Mouse (Mus musculus): Measurements from ENCODE around the gene Kcnh2. TPM values are rescaled to one million over a fixed set of nuclear protein-coding genes. Genes with fewer than 3 reads are reported as not detected.
"Not testable (repeated sequence)": the region's sequence is repeated elsewhere in the genome, so short reads cannot be mapped to it uniquely, and the experiment has no call there.

Gene Kcnh2
- polyA plus RNA-seq (2016; fragmentation: Nextera tagmentation; extraction: Ambion mirVana), result 14.6 and 17.4 TPM in 2 replicates

DNA sequence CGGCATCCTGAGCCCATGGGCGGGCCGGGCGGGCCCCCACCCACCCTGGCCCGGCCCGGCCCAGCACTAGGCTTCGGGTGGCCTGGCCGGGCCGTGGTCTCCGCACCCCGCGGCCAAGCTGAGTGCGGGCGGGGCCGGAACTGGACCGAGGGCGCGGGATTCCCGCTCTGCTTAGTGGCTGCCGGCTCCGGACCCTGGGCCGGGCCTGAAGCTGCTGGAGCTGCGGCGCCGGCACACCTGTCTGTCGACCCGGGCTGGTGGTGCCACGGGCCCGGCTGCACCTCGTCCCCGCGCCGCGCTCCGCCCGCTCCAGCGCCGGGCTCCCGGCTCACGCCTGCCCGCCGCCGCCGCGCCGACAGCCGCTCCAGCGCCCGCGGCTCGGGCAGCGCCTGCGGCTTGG, at the start of gene Kcnh2:
Kcnh2 (minus strand) TSS at position 327 of the 400 bp plus-strand sequence.
- peaks cover 28% of the 10 kb centered on the region for H3K27me3 ChIP-seq
- no peaks in the 10 kb centered on the region for H3K36me3 ChIP-seq
- peak within 1 kb of the TSS; percentile 98 for H3K4me2 ChIP-seq (replicated peaks)
- H3K9me3 ChIP-seq (replicated peaks), result no peaks in the 10 kb centered on the region
- peak; percentile 46 for ATAC-seq (ENCODE audit: low FRiP score)
- under 1% methylated on average over 51 of the region's 53 CpGs for WGBS
- H3K4me3 ChIP-seq, result peak within 1 kb of the TSS; percentile 53
- H3K9ac ChIP-seq, result peak within 1 kb of the TSS; percentile 79
- peak within 1 kb of the TSS; percentile 98 for H3K27ac ChIP-seq
- peaks cover 66% of the 10 kb centered on the region for H3K4me1 ChIP-seq

DNA sequence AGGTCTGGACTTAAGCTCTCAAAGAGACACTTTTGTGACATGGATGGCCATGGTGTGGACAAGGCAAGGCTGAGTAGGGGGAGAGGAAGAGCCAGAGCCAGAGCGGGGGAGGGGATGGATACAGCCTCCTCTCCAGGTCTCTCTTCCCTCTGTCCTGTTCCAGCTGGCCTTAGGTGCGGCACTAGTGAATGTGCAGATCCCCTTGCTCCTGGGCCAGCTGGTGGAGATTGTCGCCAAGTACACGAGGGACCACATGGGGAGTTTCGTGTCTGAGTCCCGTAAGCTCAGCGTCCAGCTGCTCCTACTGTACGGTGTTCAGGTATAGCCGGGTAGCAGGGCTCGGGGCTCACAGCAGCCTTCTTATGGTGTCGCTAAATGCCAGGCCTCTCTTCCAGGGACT, 49.0 kb upstream of the Kcnh2 start:
- H3K9ac ChIP-seq, result no peak overlapping the region
- no peak overlapping the region for H3K27ac ChIP-seq
- H3K4me2 ChIP-seq (replicated peaks), result no peak overlapping the region
- 87% methylated on average over 11 of the region's 11 CpGs for WGBS
- ATAC-seq (ENCODE audit: low FRiP score), result no peak
- peaks cover 42% of the 10 kb centered on the region for H3K36me3 ChIP-seq
- H3K9me3 ChIP-seq (replicated peaks), result no peaks in the 10 kb centered on the region
- no peaks in the 10 kb centered on the region for H3K27me3 ChIP-seq
- H3K4me1 ChIP-seq, result no peaks in the 10 kb centered on the region
- H3K4me3 ChIP-seq, result no peak overlapping the region

DNA sequence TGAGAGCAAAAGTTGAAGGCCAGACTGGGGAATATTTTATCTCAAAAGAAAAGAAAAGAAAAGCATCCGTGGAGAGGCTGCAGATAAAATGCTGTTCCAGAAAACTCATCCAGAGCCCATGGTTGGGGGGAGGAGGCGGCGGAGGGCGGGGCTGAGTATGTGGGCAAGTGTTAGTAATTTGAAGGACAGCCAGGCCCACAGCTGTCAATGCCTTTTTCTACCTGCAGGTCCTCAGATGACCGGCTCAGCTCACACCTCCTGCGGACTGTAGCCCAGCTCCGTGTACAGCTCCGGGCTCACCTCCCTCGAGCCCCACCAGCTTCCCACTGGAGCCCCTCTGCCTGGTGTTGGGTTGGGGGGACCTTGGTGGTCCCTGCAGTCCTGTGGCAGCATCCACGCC, 48.3 kb upstream of the Kcnh2 start:
- no peak for ATAC-seq (ENCODE audit: low FRiP score)
- no peak overlapping the region for H3K4me2 ChIP-seq (replicated peaks)
- no peak overlapping the region for H3K27ac ChIP-seq
- no peak overlapping the region for H3K4me3 ChIP-seq
- H3K9ac ChIP-seq, result no peak overlapping the region
- H3K9me3 ChIP-seq (replicated peaks), result no peaks in the 10 kb centered on the region
- H3K4me1 ChIP-seq, result no peaks in the 10 kb centered on the region
- H3K27me3 ChIP-seq, result no peaks in the 10 kb centered on the region
- peaks cover 41% of the 10 kb centered on the region for H3K36me3 ChIP-seq
- 90% methylated on average over 10 of the region's 10 CpGs for whole genome bisulfite sequencing

DNA sequence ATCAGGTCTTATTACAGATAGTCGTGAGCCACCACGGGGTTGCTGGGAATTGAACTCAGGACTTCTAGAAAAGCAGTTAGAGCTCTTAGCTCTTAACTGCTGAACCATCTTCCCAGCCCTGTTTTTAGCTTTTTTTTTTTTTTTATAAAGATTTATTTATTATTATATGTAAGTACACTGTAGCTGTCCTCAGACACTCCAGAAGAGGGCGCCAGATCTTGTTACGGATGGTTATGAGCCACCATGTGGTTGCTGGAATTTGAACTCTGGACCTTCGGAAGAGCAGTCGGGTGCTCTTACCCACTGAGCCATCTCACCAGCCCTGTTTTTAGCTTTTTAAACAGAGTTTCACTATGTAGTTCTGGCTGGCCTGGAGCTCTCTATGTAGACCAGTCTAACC, 44.9 kb upstream of the Kcnh2 start:
- H3K9ac ChIP-seq; H3K4me1 ChIP-seq; ATAC-seq (ENCODE audit: low FRiP score); H3K9me3 ChIP-seq (replicated peaks); H3K4me3 ChIP-seq; H3K27me3 ChIP-seq; H3K4me2 ChIP-seq (replicated peaks); H3K27ac ChIP-seq: not testable (repeated sequence)
- 91% methylated on average over 6 of the region's 6 CpGs for WGBS
- H3K36me3 ChIP-seq, result peaks cover 14% of the 10 kb centered on the region

DNA sequence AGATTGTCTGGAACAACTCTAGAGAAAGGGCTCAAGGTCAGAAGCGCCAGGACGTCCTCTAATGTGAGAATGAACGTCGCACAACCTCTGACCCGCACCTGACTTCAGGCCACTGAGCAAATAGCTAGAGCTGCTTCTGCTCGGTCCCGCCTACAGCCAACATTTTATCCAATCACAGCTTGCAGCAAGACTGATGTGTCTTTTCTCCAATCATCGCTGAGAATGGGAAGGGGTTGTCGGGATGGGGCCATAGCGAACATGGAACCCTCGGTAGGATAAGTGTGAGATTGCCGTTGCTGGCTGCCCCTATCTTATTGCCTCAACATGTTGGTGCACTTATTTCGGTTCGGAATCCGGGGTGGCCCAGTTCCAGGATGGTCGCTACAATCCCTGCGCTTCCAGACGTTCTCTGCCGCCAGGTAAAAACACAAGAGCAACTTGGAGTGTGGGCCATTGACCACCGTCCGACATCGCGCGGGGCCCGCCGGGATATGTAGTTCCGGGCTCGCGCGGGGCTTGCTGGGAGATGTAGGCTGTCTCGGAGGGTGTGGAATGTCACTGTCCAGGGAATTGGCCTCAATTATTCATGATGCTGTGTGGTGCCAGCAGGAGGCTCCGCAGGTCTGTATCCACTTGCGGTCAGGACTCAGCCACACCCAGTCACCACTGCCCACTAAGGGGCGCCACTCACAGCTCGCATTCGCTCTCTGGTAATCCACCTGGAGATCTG, 42.9 kb upstream of the Kcnh2 start:
- peak; percentile 97 for ATAC-seq (ENCODE audit: low FRiP score)
- WGBS, result 2% methylated on average over 36 of the region's 36 CpGs

DNA sequence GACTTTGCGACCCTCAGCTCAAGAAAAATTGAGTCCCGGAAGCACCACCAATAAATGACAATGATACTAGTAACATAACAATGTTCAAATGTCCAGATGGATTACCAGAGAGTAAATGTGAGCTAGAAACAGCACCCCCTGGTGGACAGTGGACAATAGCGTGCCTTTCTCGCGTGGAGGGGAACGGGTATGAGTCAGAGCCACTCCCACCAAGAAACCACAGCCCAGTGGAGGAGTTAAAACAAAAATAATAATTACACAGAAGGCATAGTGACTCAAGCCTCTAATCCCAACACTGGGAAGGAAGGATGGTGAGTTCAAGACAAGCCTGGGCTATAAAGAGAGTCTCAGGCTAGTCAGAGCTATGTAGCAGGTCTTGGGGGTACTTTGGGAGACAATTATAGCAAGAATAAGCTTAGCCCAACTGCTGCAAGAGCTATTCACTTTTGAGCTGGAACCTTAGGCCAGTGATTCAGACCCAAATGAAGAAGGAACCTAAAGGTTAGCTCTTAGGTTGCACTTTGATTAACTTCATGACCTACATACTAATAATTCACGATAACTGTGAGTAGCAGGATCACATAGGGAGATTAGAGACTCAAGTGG, 42.1 kb upstream of the Kcnh2 start, which contains the start of gene Abcb8:
Abcb8 (plus strand) TSS at position 272 of the 606 bp plus-strand sequence.
- no peaks in the 10 kb centered on the region; the same call in 1 of the 2 replicates for H3K4me1 ChIP-seq
- H3K4me3 ChIP-seq, result peak within 1 kb of the TSS; percentile 48
- H3K27ac ChIP-seq, result peak within 1 kb of the TSS; percentile 67
- WGBS, result 22% methylated on average over 7 of the region's 7 CpGs
- no peak for ATAC-seq (ENCODE audit: low FRiP score)
- H3K27me3 ChIP-seq, result peaks cover 14% of the 10 kb centered on the region
- H3K9ac ChIP-seq, result peak within 1 kb of the TSS; percentile 49; the same call in 1 of the 2 replicates
- peak within 1 kb of the TSS; percentile 45 for H3K4me2 ChIP-seq (replicated peaks)
- no peaks in the 10 kb centered on the region for H3K9me3 ChIP-seq (replicated peaks)
- H3K36me3 ChIP-seq, result no peaks in the 10 kb centered on the region

More for the DNA sequence above, 42.9 kb upstream of the Kcnh2 start:
- Histone ChIP-seq H3K9ac (peak overlapping the region; percentile 49; the same call in 1 of the 2 replicates), H3K27ac (peak overlapping the region; percentile 67), H3K4me1 (no peaks in the 10 kb centered on the region), H3K4me2 (replicated peaks) (peak overlapping the region; percentile 45), H3K9me3 (replicated peaks) (no peaks in the 10 kb centered on the region), H3K27me3 (peaks cover 7% of the 10 kb centered on the region; the same call in 1 of the 2 replicates), H3K4me3 (peak overlapping the region; percentile 48), H3K36me3 (no peaks in the 10 kb centered on the region)

DNA sequence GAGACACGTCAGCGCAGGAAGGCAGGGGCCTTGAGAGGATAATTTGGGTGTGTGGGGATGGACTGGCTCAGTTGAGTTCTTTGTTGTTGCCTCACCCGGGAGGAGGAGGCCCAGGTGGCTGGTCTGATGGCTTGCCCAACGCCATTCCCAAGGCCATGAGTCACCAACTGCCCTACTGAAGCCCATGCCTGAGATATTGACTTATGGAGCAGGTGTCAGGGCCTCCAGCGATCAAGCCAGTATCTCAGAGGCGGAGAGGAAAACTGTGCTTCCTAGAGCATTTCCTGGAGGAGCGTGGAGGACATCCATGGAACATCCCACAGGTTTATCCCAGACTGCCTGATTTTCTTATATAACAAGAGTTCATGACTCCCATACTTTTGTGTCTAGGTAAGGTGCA, 41.3 kb upstream of the Kcnh2 start:
- Histone ChIP-seq H3K36me3 (no peaks in the 10 kb centered on the region), H3K4me1 (peaks cover 7% of the 10 kb centered on the region), H3K27me3 (peaks cover 22% of the 10 kb centered on the region), H3K27ac (no peak overlapping the region), H3K9me3 (replicated peaks) (no peaks in the 10 kb centered on the region), H3K4me2 (replicated peaks) (no peak overlapping the region), H3K9ac (no peak overlapping the region), H3K4me3 (no peak overlapping the region)
- no peak for ATAC-seq (ENCODE audit: low FRiP score)
- WGBS, result 82% methylated on average over 7 of the region's 7 CpGs

DNA sequence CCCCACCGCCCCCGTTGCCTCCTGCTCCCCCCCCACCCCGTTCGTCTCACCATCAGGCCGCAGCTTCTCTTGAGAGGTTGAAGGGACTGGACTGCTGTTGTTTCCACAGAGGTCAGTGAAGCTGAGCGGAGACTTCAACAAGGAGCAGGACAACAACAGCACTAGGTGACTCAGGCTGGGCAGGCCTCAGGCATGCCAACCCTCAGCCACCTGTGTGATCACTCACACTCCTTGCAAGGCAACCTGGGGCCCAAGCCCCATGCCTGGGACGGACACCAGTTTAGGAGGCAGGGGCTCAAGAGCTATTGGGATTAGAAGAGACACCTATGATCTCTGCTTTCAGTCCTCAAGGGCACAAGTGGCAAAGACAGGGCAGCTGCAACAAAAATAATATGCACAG, 40.5 kb upstream of the Kcnh2 start, which contains the start of gene Atg9b:
Atg9b (minus strand) TSS at position 280 of the 400 bp plus-strand sequence.
- Histone ChIP-seq H3K4me2 (replicated peaks) (no peak within 1 kb of the TSS), H3K27ac (no peak within 1 kb of the TSS), H3K36me3 (no peaks in the 10 kb centered on the region), H3K4me3 (no peak within 1 kb of the TSS), H3K4me1 (peaks cover 16% of the 10 kb centered on the region), H3K9me3 (replicated peaks) (no peaks in the 10 kb centered on the region), H3K27me3 (peaks cover 30% of the 10 kb centered on the region), H3K9ac (no peak within 1 kb of the TSS)
- ATAC-seq (ENCODE audit: low FRiP score), result no peak
- 83% methylated on average over 7 of the region's 7 CpGs for WGBS

DNA sequence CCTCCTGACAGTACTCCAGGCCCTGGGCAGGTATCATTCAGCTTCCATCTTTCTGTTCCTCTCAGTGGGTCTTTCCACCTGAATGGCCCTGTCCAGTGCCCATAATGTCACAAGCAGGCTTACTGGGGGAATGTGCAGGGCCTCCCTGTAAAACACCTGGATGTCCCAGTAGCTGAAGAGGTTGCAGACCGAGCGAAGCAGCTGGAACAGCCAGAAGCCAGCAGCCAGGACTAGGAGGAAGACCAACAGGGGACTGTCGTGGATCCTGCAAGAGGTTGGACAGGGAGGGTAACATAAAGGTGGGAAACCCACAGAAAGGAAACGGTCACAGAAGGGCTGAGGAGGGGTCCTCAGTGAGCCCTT, 38.2 kb upstream of the Kcnh2 start:
- no peak overlapping the region for H3K27ac ChIP-seq

DNA sequence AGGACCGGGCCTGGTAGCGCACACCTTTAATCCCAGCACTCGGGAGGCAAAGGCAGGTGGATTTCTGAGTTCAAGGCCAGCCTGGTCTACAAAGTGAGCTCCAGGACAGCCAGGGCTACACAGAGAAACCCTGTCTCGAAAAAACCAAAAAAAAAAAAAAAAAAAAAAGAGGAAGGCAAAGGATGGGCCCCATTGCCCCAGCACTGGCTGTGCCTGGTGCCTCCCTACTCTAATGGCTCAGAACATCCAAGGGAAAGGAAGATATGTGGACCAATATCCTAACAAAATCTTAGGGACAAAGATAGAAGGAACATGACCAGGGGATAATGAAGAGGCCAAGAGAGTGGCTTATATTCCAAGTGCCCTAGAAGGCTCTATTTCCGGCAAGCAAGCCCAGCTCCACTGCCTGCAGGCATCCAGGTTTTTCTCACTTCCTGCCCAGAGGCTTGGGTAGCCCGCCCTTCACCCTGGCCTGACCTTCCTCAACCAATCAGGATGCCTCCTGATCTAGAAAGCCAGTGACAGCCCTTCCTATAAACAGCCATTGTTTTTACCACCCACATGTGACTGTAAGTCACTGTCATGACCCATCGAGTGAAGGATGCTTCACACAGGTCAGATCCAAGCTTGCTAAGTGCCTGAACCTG, 37.7 kb upstream of the Kcnh2 start:
- Histone ChIP-seq H3K36me3 (no peaks in the 10 kb centered on the region), H3K27ac (no peak overlapping the region), H3K4me3 (no peak overlapping the region), H3K9ac (no peak overlapping the region), H3K9me3 (replicated peaks) (no peaks in the 10 kb centered on the region), H3K4me2 (replicated peaks) (no peak overlapping the region), H3K4me1 (peaks cover 17% of the 10 kb centered on the region), H3K27me3 (peaks cover 54% of the 10 kb centered on the region)
- 56% methylated on average over 7 of the region's 7 CpGs for WGBS
- ATAC-seq (ENCODE audit: low FRiP score), result no peak

More for the DNA sequence above, 38.2 kb upstream of the Kcnh2 start:
- H3K36me3 ChIP-seq, result no peaks in the 10 kb centered on the region
- no peaks in the 10 kb centered on the region for H3K9me3 ChIP-seq (replicated peaks)
- no peak for ATAC-seq (ENCODE audit: low FRiP score)
- H3K9ac ChIP-seq, result no peak overlapping the region
- H3K27me3 ChIP-seq, result peaks cover 51% of the 10 kb centered on the region
- H3K4me1 ChIP-seq, result peaks cover 17% of the 10 kb centered on the region
- WGBS, result 79% methylated on average over 4 of the region's 4 CpGs
- H3K4me3 ChIP-seq, result no peak overlapping the region
- H3K4me2 ChIP-seq (replicated peaks), result no peak overlapping the region

DNA sequence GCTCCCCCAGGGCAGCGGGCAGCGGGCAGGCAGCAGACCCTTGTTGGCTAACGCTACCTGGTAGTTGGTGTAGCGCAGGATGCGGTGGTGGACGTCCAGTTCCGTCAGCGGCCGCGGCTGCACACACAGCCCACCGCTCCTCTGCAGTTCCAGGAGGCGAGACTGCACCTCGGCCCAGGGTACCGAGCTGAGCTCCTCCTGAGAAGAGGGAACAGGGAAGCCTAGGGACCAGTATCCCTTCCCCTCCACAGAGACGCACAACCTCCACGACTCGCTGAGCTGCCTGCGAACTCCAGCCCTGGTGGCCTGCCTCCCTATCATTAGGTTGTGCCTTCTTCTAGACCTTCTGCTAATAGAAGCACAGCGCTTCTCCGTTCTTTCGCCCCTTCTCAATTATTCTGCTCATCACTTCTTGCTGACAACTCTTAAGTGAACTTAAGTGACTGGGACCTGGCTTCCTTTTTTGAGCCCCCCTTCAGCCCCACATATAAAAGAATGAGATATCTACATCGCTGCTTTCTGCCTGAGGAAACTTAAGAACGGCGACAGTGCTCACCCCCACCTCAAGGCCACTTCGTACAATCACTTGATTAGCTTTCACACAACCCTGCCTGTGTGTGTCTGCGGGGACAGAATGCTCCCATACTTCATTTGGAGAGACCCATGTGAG, 37.0 kb upstream of the Kcnh2 start:
- peaks cover 21% of the 10 kb centered on the region for H3K4me1 ChIP-seq
- H3K27ac ChIP-seq, result no peak overlapping the region
- H3K9me3 ChIP-seq (replicated peaks), result no peaks in the 10 kb centered on the region
- peak overlapping the region; percentile 90 for H3K4me2 ChIP-seq (replicated peaks)
- peak overlapping the region; percentile 45 for H3K4me3 ChIP-seq
- 24% methylated on average over 26 of the region's 26 CpGs for WGBS
- peak overlapping the region; percentile 59 for H3K9ac ChIP-seq
- peaks cover 54% of the 10 kb centered on the region for H3K27me3 ChIP-seq
- no peaks in the 10 kb centered on the region for H3K36me3 ChIP-seq
- ATAC-seq (ENCODE audit: low FRiP score), result no peak

All from hindbrain, embryonic 12.5 days (tissue).